Mouse (Mus musculus) heart, postnatal 0 days (tissue): ENCODE results near the gene Kif4. TPM values are rescaled to one million over a fixed set of nuclear protein-coding genes. Genes with fewer than 3 reads are reported as not detected.
A peak's percentile ranks its signal among the peaks of the same experiment; 100 is the strongest.

Source experiments
- ATAC-seq: fragments of 200-750 bp; cut with Nextera tagmentation; 2 replicates; pipeline ENCODE4 v1.8.0; 2017; ENCODE audit warnings: low read depth, moderate number of reproducible peaks, moderate library complexity; ENCODE audit not compliant: insufficient read depth
- DNase-seq: peaks from one replicate; pipeline ENCODE4 v3.0.0-alpha.2; 2016; ENCODE audit warnings: low spot score
- H3K27ac ChIP-seq: fragments of 300-500 bp; sonication (generic); 2 replicates; pipeline ENCODE4 v1.5.1; 2014; ENCODE audit warnings: low read depth, mild to moderate bottlenecking
- H3K27me3 ChIP-seq: fragments of 300-500 bp; sonication (generic); 2 replicates; pipeline ENCODE4 v1.6.1; 2014; ENCODE audit warnings: low read length, mixed read lengths; ENCODE audit not compliant: control insufficient read depth, insufficient read depth
- H3K36me3 ChIP-seq: fragments of 300-500 bp; sonication (generic); replicated peaks from 2 replicates; pipeline ENCODE4 v1.6.1; 2014; ENCODE audit warnings: low read length, mixed read lengths; ENCODE audit not compliant: control insufficient read depth, insufficient read depth
- H3K4me1 ChIP-seq: fragments of 300-500 bp; sonication (generic); 2 replicates; pipeline ENCODE4 v1.6.1; 2014; ENCODE audit warnings: antibody characterized with exemption; ENCODE audit not compliant: control insufficient read depth, insufficient read depth
- H3K4me2 ChIP-seq: fragments of 300-500 bp; sonication (generic); 2 replicates; pipeline ENCODE4 v1.6.1; 2014; ENCODE audit warnings: low read depth, mild to moderate bottlenecking, low read length, moderate library complexity
- H3K4me3 ChIP-seq: fragments of 300-500 bp; sonication (generic); 2 replicates; pipeline ENCODE4 v1.5.1; 2014; ENCODE audit warnings: low read depth, low read length
- H3K9ac ChIP-seq: fragments of 300-500 bp; sonication (generic); replicated peaks from 2 replicates; pipeline ENCODE4 v1.6.1; 2014; ENCODE audit warnings: low read depth, low read length, mixed read lengths
- H3K9me3 ChIP-seq: fragments of 300-500 bp; sonication (generic); replicated peaks from 2 replicates; pipeline ENCODE4 v1.6.1; 2016; ENCODE audit warnings: low read length; ENCODE audit not compliant: control insufficient read depth
- CTCF ChIP-seq: IDR thresholded peaks from 2 replicates; pipeline ENCODE4 v1.5.1; 2016; ENCODE audit warnings: antibody characterized with exemption, control low read depth, low read depth
- EP300 ChIP-seq: IDR thresholded peaks from 2 replicates; pipeline ENCODE4 v1.6.1; 2016; ENCODE audit warnings: antibody characterized with exemption, low read depth
- WGBS: fragments of 180-500 bp; shearing (Covaris S2); extraction: QIAGEN DNeasy Blood & Tissue Kit; methylation state at CpG from one replicate; pipeline ENCODE4 v1.1.7; 2014; 5-methylcytosine and 5-hydroxymethylcytosine counted together
- polyA plus RNA-seq: library from polyadenylated mRNA; unstranded; fragments of >200 nt; fragmentation: Nextera tagmentation; extraction: Ambion mirVana; gene quantifications from 2 replicates; pipeline ENCODE4 v1.2.1, GENCODE M21; 2015
- total RNA-seq: library from RNA; depleted of rRNA; stranded (reverse); fragments of >200 nt; gene quantifications from 2 replicates; pipeline ENCODE4 v1.2.3, GENCODE M21; 2014; ENCODE audit warnings: low replicate concordance; rRNA removed

Gene Kif4
- total and polyA plus RNA-seq, 2 experiments from 2014 or later, result 5.8 to 10.0 TPM

GRCm38 (mm10) chrX:100775405-100775804 is 149.9 kb downstream of the Kif4 start:
- TF ChIP-seq EP300 (no peak), CTCF (no peak)
- Histone ChIP-seq H3K36me3 (no peaks in the 10 kb centered on the region), H3K4me1 (no peaks in the 10 kb centered on the region), H3K27ac (no peak overlapping the region), H3K4me3 (no peak overlapping the region), H3K27me3 (no peaks in the 10 kb centered on the region), H3K9me3 (no peaks in the 10 kb centered on the region), H3K9ac (no peak overlapping the region), H3K4me2 (no peak overlapping the region)
- WGBS, result 77% methylated on average over 3 of the region's 3 CpGs
- ATAC-seq (no peak), DNase-seq (no peak)

- H3K4me3 ChIP-seq, result peak overlapping the region; percentile 61
- DNase-seq, result peak; percentile 45
- H3K4me1 ChIP-seq, result no peaks in the 10 kb centered on the region
- H3K36me3 ChIP-seq, result no peaks in the 10 kb centered on the region
- peak overlapping the region; percentile 53; the same call in 1 of the 2 replicates for H3K9ac ChIP-seq
- no peaks in the 10 kb centered on the region for H3K27me3 ChIP-seq
- H3K27ac ChIP-seq, result peak overlapping the region; percentile 81
- peak overlapping the region; percentile 72 for H3K4me2 ChIP-seq
- 16% methylated on average over 9 of the region's 9 CpGs for WGBS
- no peak for TF ChIP-seq EP300
- peak; percentile 69 for TF ChIP-seq CTCF
- no peaks in the 10 kb centered on the region for H3K9me3 ChIP-seq
- peak; percentile 47; the same call in 1 of the 2 replicates for ATAC-seq
Observed at GRCm38 (mm10) chrX:100776494-100776893, 151.0 kb downstream of the Kif4 start.

Other genes with a start within 250 kb of the Kif4 start
- gene Otud6a, start 196.7 kb upstream of the Kif4 start, total RNA-seq, result not detected in 2 replicates
- not detected in 2 replicates for gene Otud6a, start 196.7 kb upstream of the Kif4 start, polyA plus RNA-seq
- gene Awat2, start 183.0 kb upstream of the Kif4 start, total RNA-seq, result not detected in 2 replicates
- gene Awat2, start 183.0 kb upstream of the Kif4 start, polyA plus RNA-seq, result 0.07 TPM in 1 of 2 replicates, not detected in the other
- 50.9 and 55.4 TPM in 2 replicates for gene Igbp1, start 131.4 kb upstream of the Kif4 start, total RNA-seq
- gene Igbp1, start 131.4 kb upstream of the Kif4 start, polyA plus RNA-seq, result 29.6 and 30.2 TPM in 2 replicates
- not detected in 2 replicates for gene Dgat2l6, start 100.9 kb upstream of the Kif4 start, total RNA-seq
- gene Dgat2l6, start 100.9 kb upstream of the Kif4 start, polyA plus RNA-seq, result not detected in 2 replicates
- gene Awat1, start 53.5 kb upstream of the Kif4 start, total RNA-seq, result not detected in 2 replicates
- gene Awat1, start 53.5 kb upstream of the Kif4 start, polyA plus RNA-seq, result not detected in 2 replicates
- not detected in 2 replicates for gene P2ry4, start 30.9 kb upstream of the Kif4 start, total RNA-seq
- gene P2ry4, start 30.9 kb upstream of the Kif4 start, polyA plus RNA-seq, result not detected in 2 replicates
- gene Arr3, start 20.2 kb upstream of the Kif4 start, total RNA-seq, result not detected in 2 replicates
- gene Arr3, start 20.2 kb upstream of the Kif4 start, polyA plus RNA-seq, result 0.15 and 0.43 TPM in 2 replicates
- gene Pdzd11, start 831 bp downstream of the Kif4 start, total RNA-seq, result 41.9 and 43.7 TPM in 2 replicates
- gene Pdzd11, start 831 bp downstream of the Kif4 start, polyA plus RNA-seq, result 75.8 and 88.4 TPM in 2 replicates
- 1.7 and 2.8 TPM in 2 replicates for gene Gdpd2, start 104.1 kb downstream of the Kif4 start, total RNA-seq
- gene Gdpd2, start 104.1 kb downstream of the Kif4 start, polyA plus RNA-seq, result 0.54 and 0.55 TPM in 2 replicates
- gene Dlg3, start 142.0 kb downstream of the Kif4 start, total RNA-seq, result 13.2 and 14.6 TPM in 2 replicates
- gene Dlg3, start 142.0 kb downstream of the Kif4 start, polyA plus RNA-seq, result 0.51 and 0.52 TPM in 2 replicates